Mouse (Mus musculus) brain, adult 2 months (tissue): Measurements from ENCODE around the gene Tnfsf10.
"Not testable (repeated sequence)": the region's sequence is repeated elsewhere in the genome, so short reads cannot be mapped to it uniquely, and the experiment has no call there.

Source experiments
- DNase-seq: peaks from one replicate; pipeline ENCODE4 v3.0.0; 2011; ENCODE audit warnings: low read depth, low spot score

Tnfsf10 gene

GRCm38 (mm10) chr3:27316559-27317287, at the start of gene Tnfsf10:
Tnfsf10 (plus strand) TSS chr3:27317028.
- DNase-seq: no peak

GRCm38 (mm10) chr3:27267327-27267726, 49.5 kb upstream of the Tnfsf10 start:
- DNase-seq: no peak

GRCm38 (mm10) chr3:27267887-27268286, 48.9 kb upstream of the Tnfsf10 start:
- DNase-seq: no peak

- no peak for DNase-seq
These were observed 47.7 kb upstream of the Tnfsf10 start for GRCm38 (mm10) chr3:27269151-27269550.

GRCm38 (mm10) chr3:27270160-27270962, 46.5 kb upstream of the Tnfsf10 start:
- peak; percentile 30 for DNase-seq

GRCm38 (mm10) chr3:27272926-27273745, 43.7 kb upstream of the Tnfsf10 start:
- DNase-seq: no peak

GRCm38 (mm10) chr3:27279286-27279925, 37.4 kb upstream of the Tnfsf10 start:
- not testable (repeated sequence) for DNase-seq

- no peak for DNase-seq
These were observed 36.5 kb upstream of the Tnfsf10 start for GRCm38 (mm10) chr3:27280280-27280749.

GRCm38 (mm10) chr3:27283071-27283713, 33.6 kb upstream of the Tnfsf10 start:
- DNase-seq: peak; percentile 32

- DNase-seq: no peak
These were observed 33.0 kb upstream of the Tnfsf10 start for GRCm38 (mm10) chr3:27283796-27284195.

GRCm38 (mm10) chr3:27284227-27284626, 32.6 kb upstream of the Tnfsf10 start:
- DNase-seq: no peak

GRCm38 (mm10) chr3:27285072-27285471, 31.8 kb upstream of the Tnfsf10 start:
- no peak for DNase-seq

- DNase-seq: no peak
These were observed 28.5 kb upstream of the Tnfsf10 start for GRCm38 (mm10) chr3:27288301-27288700.

- no peak for DNase-seq
These were observed 27.9 kb upstream of the Tnfsf10 start for GRCm38 (mm10) chr3:27288909-27289308.

- no peak for DNase-seq
These were observed 26.5 kb upstream of the Tnfsf10 start for GRCm38 (mm10) chr3:27290285-27290684.

- DNase-seq: not testable (repeated sequence)
These were observed 25.9 kb upstream of the Tnfsf10 start for GRCm38 (mm10) chr3:27290945-27291344.

GRCm38 (mm10) chr3:27291411-27291810, 25.4 kb upstream of the Tnfsf10 start:
- DNase-seq: not testable (repeated sequence)

GRCm38 (mm10) chr3:27293645-27294385, 23.0 kb upstream of the Tnfsf10 start:
- DNase-seq: no peak

GRCm38 (mm10) chr3:27300451-27300850, 16.4 kb upstream of the Tnfsf10 start:
- no peak for DNase-seq
